Mouse (Mus musculus) left cerebral cortex, adult 6 months (tissue): ENCODE data around the gene Skint7. TPM values are rescaled to one million over a fixed set of nuclear protein-coding genes. Genes with fewer than 3 reads are reported as not detected.

Experiments used
- long read RNA-seq, 2 experiments: library from polyadenylated mRNA; unstranded; transcript quantifications; one replicate each; pipeline ENCODE4 v2.0.0; 2019 to 2020
- polyA plus RNA-seq: library from polyadenylated mRNA; unstranded; fragments of <200 nt; fragmentation: Nextera tagmentation; gene quantifications from 2 replicates; pipeline ENCODE4 v1.2.3, GENCODE M21; 2021

Skint7 gene
- polyA plus RNA-seq, result not detected in 2 replicates
- long read RNA-seq, experiment 1, result 0 reads
- long read RNA-seq, experiment 2, result 0 reads

GRCm38 (mm10) chr4:111972623-111973022 is at the start of gene Skint7:
Gene Skint7, plus strand, starts transcription at chr4:111972923.

GRCm38 (mm10) chr4:112005969-112006368 is 33.2 kb downstream of the Skint7 start, which contains the start of gene Skint1:
Gene Skint1, plus strand, starts transcription at chr4:112006269.

Other genes with a start within 250 kb of the Skint7 start
- not detected in 2 replicates for gene Slc5a9, start 70.0 kb upstream of the Skint7 start, polyA plus RNA-seq
- not detected in 2 replicates for gene Skint8, start 53.5 kb upstream of the Skint7 start, polyA plus RNA-seq
- gene Skint1, start 33.3 kb downstream of the Skint7 start, polyA plus RNA-seq, result not detected in 2 replicates
- gene Skint4, start 99.1 kb downstream of the Skint7 start, polyA plus RNA-seq, result not detected in 2 replicates